Mouse (Mus musculus) yolk sac, embryonic 10.5 days (tissue): ENCODE measurements around the gene H1foo.

ENCODE experiments used
- DNase-seq: peaks from one replicate; pipeline ENCODE4 v3.0.0-alpha.2; 2017; ENCODE audit warnings: low spot score

The H1foo gene

GRCm38 (mm10) chr6:115927292-115928242, 17.2 kb upstream of the H1foo start:
- DNase-seq, result no peak

GRCm38 (mm10) chr6:115930018-115930417, 14.7 kb upstream of the H1foo start:
- DNase-seq, result no peak

GRCm38 (mm10) chr6:115931639-115932038, 13.1 kb upstream of the H1foo start, which contains the start of gene Rho:
Rho (plus strand) TSS chr6:115931748.
- DNase-seq, result no peak

- no peak for DNase-seq
Measured at GRCm38 (mm10) chr6:115932391-115932790, 12.3 kb upstream of the H1foo start.

- DNase-seq, result no peak
Measured at GRCm38 (mm10) chr6:115935544-115935943, 9.2 kb upstream of the H1foo start.

- DNase-seq, result no peak
Measured at GRCm38 (mm10) chr6:115938011-115938410, 6.7 kb upstream of the H1foo start.

- no peak for DNase-seq
Measured at GRCm38 (mm10) chr6:115938798-115939197, 5.9 kb upstream of the H1foo start.

- DNase-seq, result no peak
Measured at GRCm38 (mm10) chr6:115940603-115941002, 4.1 kb upstream of the H1foo start.

- peak; percentile 32 for DNase-seq
Measured at GRCm38 (mm10) chr6:115941128-115941527, 3.6 kb upstream of the H1foo start.

GRCm38 (mm10) chr6:115943498-115944427, 975 bp upstream of the H1foo start:
- DNase-seq, result no peak

- DNase-seq, result no peak
Measured at GRCm38 (mm10) chr6:115945633-115946032, 895 bp downstream of the H1foo start.

GRCm38 (mm10) chr6:115946389-115946788, 1.7 kb downstream of the H1foo start:
- no peak for DNase-seq

- no peak for DNase-seq
Measured at GRCm38 (mm10) chr6:115954506-115955074, 9.9 kb downstream of the H1foo start.

- no peak for DNase-seq
Measured at GRCm38 (mm10) chr6:115955169-115955568, 10.4 kb downstream of the H1foo start.

GRCm38 (mm10) chr6:115955664-115956063, 10.9 kb downstream of the H1foo start:
- no peak for DNase-seq

GRCm38 (mm10) chr6:115956418-115956921, 11.7 kb downstream of the H1foo start:
- peak; percentile 26 for DNase-seq

- no peak for DNase-seq
Measured at GRCm38 (mm10) chr6:115956922-115957601, 12.3 kb downstream of the H1foo start.

GRCm38 (mm10) chr6:115957681-115958080, 12.9 kb downstream of the H1foo start:
- no peak for DNase-seq

GRCm38 (mm10) chr6:115958445-115958844, 13.7 kb downstream of the H1foo start:
- no peak for DNase-seq

- DNase-seq, result no peak
Measured at GRCm38 (mm10) chr6:115959151-115959691, 14.5 kb downstream of the H1foo start.

GRCm38 (mm10) chr6:115960322-115960721, 15.6 kb downstream of the H1foo start:
- DNase-seq, result no peak
